Mouse (Mus musculus): Measurements from ENCODE around the gene Ror2.

DNA sequence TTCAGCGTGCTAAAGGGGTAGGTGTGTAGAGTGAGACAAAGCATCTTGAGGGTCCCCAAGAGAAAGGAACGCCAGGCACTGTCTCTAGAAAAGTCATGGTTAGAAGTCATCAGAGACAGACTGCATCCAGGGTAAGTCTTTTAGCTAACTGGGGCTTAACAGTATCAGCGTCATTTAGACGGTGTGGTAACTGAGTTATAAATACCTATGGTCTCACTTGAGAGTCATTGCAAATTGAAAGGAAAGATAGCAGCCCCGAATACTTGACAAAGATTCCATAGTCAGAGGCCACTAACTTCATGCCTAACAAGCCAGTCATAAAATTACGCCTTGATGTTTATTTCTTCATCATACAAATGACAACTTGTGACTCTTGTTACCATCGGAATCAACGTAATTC is 191.3 kb downstream of the Ror2 start:
- TF ChIP-seq CTCF (IDR thresholded peaks at IDR 0.05; ENCODE audit: low read depth) (no peak), EP300 (IDR thresholded peaks at IDR 0.05; ENCODE audit: low read depth) (no peak)

All from liver, postnatal 0 days (tissue).